Mouse (Mus musculus) stomach, postnatal 0 days (tissue): Measurements from ENCODE around the gene Fli1. TPM values are rescaled to one million over a fixed set of nuclear protein-coding genes. Genes with fewer than 3 reads are reported as not detected.

Experiments used
- ATAC-seq: fragments of 200-750 bp; cut with Nextera tagmentation; 2 replicates; pipeline ENCODE4 v1.8.0; 2017; ENCODE audit not compliant: low FRiP score, low TSS enrichment
- DNase-seq: peaks from one replicate; pipeline ENCODE4 v3.0.0-alpha.2; 2016; ENCODE audit warnings: low spot score
- H3K27ac ChIP-seq: fragments of 300-500 bp; sonication (generic); replicated peaks from 2 replicates; pipeline ENCODE4 v1.5.1; 2014; ENCODE audit warnings: mild to moderate bottlenecking, control low read depth
- H3K27me3 ChIP-seq: fragments of 300-500 bp; sonication (generic); 2 replicates; pipeline ENCODE4 v1.6.1; 2014; ENCODE audit warnings: low read length; ENCODE audit not compliant: control insufficient read depth, insufficient read depth
- H3K36me3 ChIP-seq: fragments of 300-500 bp; sonication (generic); 2 replicates; pipeline ENCODE4 v1.6.1; 2014; ENCODE audit warnings: low read length, mixed read lengths; ENCODE audit not compliant: control insufficient read depth, insufficient read depth
- H3K4me1 ChIP-seq: fragments of 300-500 bp; sonication (generic); replicated peaks from 2 replicates; pipeline ENCODE4 v1.6.1; 2014; ENCODE audit warnings: antibody characterized with exemption; ENCODE audit not compliant: control insufficient read depth, insufficient read depth
- H3K4me2 ChIP-seq: fragments of 300-500 bp; sonication (generic); replicated peaks from 2 replicates; pipeline ENCODE4 v1.6.1; 2014; ENCODE audit warnings: low read depth, mild to moderate bottlenecking, control low read depth, moderate library complexity
- H3K4me3 ChIP-seq: fragments of 300-500 bp; sonication (generic); 2 replicates; pipeline ENCODE4 v1.5.1; 2014; ENCODE audit warnings: low read depth, low read length, control low read depth
- H3K9ac ChIP-seq: fragments of 300-500 bp; sonication (generic); 2 replicates; pipeline ENCODE4 v1.6.1; 2014; ENCODE audit warnings: mild to moderate bottlenecking, low read length, control low read depth, mixed read lengths
- H3K9me3 ChIP-seq: fragments of 300-500 bp; sonication (generic); 2 replicates; pipeline ENCODE4 v1.6.1; 2016; ENCODE audit warnings: low read length; ENCODE audit not compliant: control insufficient read depth
- CTCF ChIP-seq: IDR thresholded peaks from 2 replicates; pipeline ENCODE4 v1.5.1; 2016; ENCODE audit warnings: antibody characterized with exemption, low read depth, mild to moderate bottlenecking, moderate library complexity
- EP300 ChIP-seq: optimal IDR thresholded peaks from 2 replicates; pipeline ENCODE3; 2016; ENCODE audit warnings: antibody characterized with exemption
- WGBS: fragments of 180-500 bp; shearing (Covaris S2); extraction: QIAGEN DNeasy Blood & Tissue Kit; methylation state at CpG from one replicate; pipeline ENCODE4 v1.1.7; 2014; 5-methylcytosine and 5-hydroxymethylcytosine counted together
- polyA plus RNA-seq: library from polyadenylated mRNA; unstranded; fragments of >200 nt; fragmentation: Nextera tagmentation; extraction: Ambion mirVana; gene quantifications from 2 replicates; pipeline ENCODE4 v1.2.1, GENCODE M21; 2015

Gene Fli1
- polyA plus RNA-seq, 1 experiment from 2014 or later, result 4.9 TPM

DNA sequence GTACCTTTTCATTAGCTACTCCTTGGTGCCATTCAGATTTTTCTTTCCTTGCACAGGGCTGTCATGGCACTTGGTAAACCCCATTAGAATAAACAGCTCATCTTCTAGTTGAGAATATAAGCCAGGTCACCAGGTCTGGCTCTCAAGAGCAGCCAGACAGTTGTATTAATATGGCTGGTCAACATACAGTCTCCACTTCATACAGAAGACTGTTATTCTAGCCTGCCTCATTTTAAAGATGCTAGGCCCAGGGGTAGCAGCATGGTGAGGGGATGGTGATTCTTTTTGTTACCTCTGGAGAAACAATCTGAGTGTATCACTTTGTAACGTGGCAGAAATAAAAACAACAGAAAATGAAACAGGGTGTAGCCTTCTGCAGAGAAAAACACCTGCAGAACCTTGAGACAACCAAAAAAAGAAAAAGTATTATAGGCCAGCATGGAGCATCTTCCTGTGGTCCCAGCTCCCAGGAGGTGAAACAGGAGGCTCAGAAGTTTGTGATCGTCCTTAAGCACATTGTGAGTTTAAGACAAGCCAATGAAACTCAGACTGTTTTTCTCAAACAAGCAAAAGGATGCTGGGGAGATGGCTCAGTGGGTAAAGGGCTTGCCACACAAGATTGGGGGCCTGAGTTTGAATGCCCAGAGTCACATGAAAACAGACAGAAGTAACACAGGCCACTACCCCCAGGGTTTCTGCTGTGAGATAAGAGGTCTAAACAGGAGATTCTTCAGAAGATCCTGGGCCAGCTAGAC, 7.3 kb downstream of the Fli1 start:
- whole genome bisulfite sequencing, result 69% methylated on average over 2 of the region's 2 CpGs
- Histone ChIP-seq H3K4me2 (no peak overlapping the region), H3K27me3 (no peaks in the 10 kb centered on the region), H3K9ac (no peak overlapping the region), H3K27ac (no peak overlapping the region), H3K4me1 (no peaks in the 10 kb centered on the region; the same call in 1 of the 2 replicates), H3K4me3 (no peak overlapping the region), H3K9me3 (no peaks in the 10 kb centered on the region), H3K36me3 (no peaks in the 10 kb centered on the region)
- DNase-seq (no peak), ATAC-seq (no peak)
- TF ChIP-seq EP300 (no peak), CTCF (no peak)

DNA sequence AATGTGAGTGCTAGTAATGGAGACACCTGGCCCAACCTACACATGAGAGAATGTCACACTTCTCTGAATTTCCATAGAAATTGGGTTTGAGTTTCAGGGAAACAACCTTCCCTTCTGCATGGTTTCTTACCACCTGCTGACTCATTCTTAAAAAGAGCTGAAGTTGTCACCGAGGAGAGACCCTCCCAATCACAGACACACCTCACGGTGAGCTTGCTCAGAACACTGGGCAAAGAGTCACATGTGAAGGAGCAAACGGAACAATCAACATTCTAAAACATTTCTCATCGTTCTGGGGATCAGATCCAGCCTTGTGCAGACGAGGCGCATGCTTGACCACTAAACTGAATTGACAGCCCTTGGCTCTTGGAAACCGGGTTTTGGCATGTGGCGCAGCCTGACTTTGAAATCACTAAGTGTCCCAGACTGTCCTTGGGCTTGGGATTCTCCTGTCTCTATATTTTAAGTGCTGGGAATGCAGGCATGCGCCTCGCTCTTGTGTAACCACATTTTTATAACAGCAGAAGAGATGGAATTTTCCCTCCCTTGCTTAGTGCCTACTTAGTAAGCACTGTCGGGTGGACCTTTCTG, 8.5 kb downstream of the Fli1 start:
- no peaks in the 10 kb centered on the region for H3K27me3 ChIP-seq
- no peaks in the 10 kb centered on the region for H3K36me3 ChIP-seq
- no peak overlapping the region for H3K4me3 ChIP-seq
- no peak overlapping the region for H3K9ac ChIP-seq
- H3K4me1 ChIP-seq, result no peaks in the 10 kb centered on the region
- H3K27ac ChIP-seq, result no peak overlapping the region
- no peaks in the 10 kb centered on the region for H3K9me3 ChIP-seq
- H3K4me2 ChIP-seq, result no peak overlapping the region
- TF ChIP-seq EP300 (no peak), CTCF (no peak)
- ATAC-seq, result no peak
- DNase-seq, result no peak
- 69% methylated on average over 11 of the region's 11 CpGs for WGBS

DNA sequence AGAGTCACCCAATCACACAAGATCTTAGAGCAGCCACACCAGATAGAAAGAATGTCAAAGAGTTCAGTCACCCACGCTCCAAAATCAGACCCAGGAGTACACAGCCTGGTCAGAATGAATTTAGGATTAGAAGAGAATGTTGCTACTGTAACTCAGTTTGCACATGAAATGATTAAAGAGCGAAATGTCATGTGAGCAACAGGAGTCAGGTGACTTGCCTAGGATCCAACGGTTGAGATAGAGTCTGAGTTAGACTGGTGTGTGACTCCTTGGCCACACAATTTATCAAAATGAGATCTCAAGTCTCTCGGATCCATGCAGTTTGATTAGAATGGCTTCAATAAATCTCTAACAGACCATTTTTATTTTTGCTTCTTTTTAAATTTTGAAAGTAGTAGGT, 11.1 kb downstream of the Fli1 start:
- ATAC-seq (no peak), DNase-seq (no peak)
- Histone ChIP-seq H3K27ac (no peak overlapping the region), H3K9me3 (no peaks in the 10 kb centered on the region), H3K4me1 (no peaks in the 10 kb centered on the region), H3K9ac (no peak overlapping the region), H3K36me3 (no peaks in the 10 kb centered on the region), H3K4me2 (no peak overlapping the region), H3K4me3 (no peak overlapping the region), H3K27me3 (no peaks in the 10 kb centered on the region)
- WGBS, result 75% methylated on average over 4 of the region's 4 CpGs
- TF ChIP-seq CTCF (no peak), EP300 (no peak)

DNA sequence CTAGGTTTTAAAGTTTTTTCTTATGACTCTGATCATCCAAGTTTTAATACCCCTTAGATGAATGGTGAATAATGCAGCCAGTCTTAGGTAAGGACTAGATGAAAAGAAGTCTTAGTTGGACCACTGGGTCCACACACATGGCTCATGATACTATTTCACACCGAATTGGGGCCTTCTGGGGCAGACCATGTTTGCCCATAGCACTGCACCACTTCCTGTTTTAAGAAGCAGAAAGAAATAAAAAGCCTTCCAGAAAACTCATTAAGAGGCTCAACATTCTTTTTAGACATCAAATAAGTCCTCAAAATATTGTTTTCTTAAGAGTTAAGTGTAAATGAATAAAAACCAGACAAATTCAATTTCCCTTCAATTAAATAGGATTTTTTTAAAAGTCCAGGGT, 11.7 kb downstream of the Fli1 start:
- ATAC-seq, result no peak
- Histone ChIP-seq H3K9me3 (no peaks in the 10 kb centered on the region), H3K4me3 (no peak overlapping the region), H3K27ac (no peak overlapping the region), H3K27me3 (no peaks in the 10 kb centered on the region), H3K36me3 (no peaks in the 10 kb centered on the region), H3K9ac (no peak overlapping the region), H3K4me2 (no peak overlapping the region), H3K4me1 (no peaks in the 10 kb centered on the region)
- TF ChIP-seq CTCF, result no peak
- TF ChIP-seq EP300, result no peak
- 56% methylated on average over 1 of the region's 1 CpGs for WGBS
- DNase-seq, result no peak

DNA sequence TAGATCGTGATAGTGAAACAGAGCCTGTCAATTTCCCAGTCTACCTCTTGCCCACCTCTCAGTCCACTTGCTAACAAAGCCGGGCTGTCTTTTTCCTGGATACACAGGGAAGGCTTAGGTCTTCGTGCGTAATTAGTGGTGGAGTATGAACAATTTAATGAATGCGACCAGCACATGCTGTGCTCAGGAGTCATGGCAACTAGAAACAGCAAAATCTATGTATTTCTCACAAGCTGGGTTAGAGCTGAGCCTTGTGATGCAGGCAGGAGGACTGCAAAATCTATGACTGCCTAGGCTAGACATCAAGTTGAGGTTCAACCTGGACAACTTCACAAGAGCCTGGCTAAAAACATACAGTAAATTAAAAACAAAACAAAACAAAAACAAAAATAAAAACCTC, 12.5 kb downstream of the Fli1 start:
- DNase-seq (no peak), ATAC-seq (no peak)
- no peaks in the 10 kb centered on the region for H3K4me1 ChIP-seq
- H3K9ac ChIP-seq, result no peak overlapping the region
- no peak overlapping the region for H3K27ac ChIP-seq
- WGBS, result 85% methylated on average over 5 of the region's 5 CpGs
- no peaks in the 10 kb centered on the region for H3K27me3 ChIP-seq
- H3K4me3 ChIP-seq, result no peak overlapping the region
- H3K36me3 ChIP-seq, result no peaks in the 10 kb centered on the region
- no peak for TF ChIP-seq CTCF
- no peaks in the 10 kb centered on the region for H3K9me3 ChIP-seq
- H3K4me2 ChIP-seq, result no peak overlapping the region

DNA sequence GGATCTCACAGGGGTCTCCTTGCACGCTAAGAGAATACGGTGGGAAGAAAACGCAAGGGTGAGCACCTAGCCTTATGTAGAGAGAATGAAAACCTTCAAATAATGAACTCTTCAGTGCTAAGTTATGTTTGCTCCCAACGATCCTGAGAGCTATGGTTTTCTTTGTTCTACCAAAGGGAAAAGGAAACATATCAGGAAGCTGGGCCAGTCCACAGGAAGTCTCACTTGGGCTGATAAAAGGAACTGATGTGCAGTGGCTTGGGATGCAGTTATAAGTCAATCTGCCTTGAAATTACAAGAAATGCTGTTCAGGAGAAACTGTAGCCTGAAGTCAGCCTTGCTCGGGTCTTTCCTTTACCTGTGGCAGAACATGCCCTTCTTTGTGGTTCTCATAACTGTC, 13.1 kb downstream of the Fli1 start:
- Histone ChIP-seq H3K27ac (no peak overlapping the region), H3K4me1 (no peaks in the 10 kb centered on the region), H3K4me2 (no peak overlapping the region), H3K9ac (no peak overlapping the region), H3K4me3 (no peak overlapping the region), H3K27me3 (no peaks in the 10 kb centered on the region), H3K36me3 (no peaks in the 10 kb centered on the region), H3K9me3 (no peaks in the 10 kb centered on the region)
- DNase-seq (no peak), ATAC-seq (no peak)
- 84% methylated on average over 5 of the region's 5 CpGs for WGBS
- TF ChIP-seq CTCF, result no peak
- TF ChIP-seq EP300, result no peak
